Mouse (Mus musculus) cerebellum, adult 2 months (tissue): ENCODE results near the gene Serpine2.
A peak's percentile ranks its signal among the peaks of the same experiment; 100 is the strongest.

Experiments used
- CTCF ChIP-seq: fragments of 200-500 bp; IDR thresholded peaks from 2 replicates; pipeline ENCODE4 v1.5.1; 2011; ENCODE audit warnings: low read depth, mild to moderate bottlenecking, control low read depth, low read length, moderate library complexity, borderline replicate concordance; ENCODE audit not compliant: insufficient read depth
- POLR2A ChIP-seq: fragments of 200-500 bp; IDR thresholded peaks from 2 replicates; pipeline ENCODE4 v1.6.1; 2011; ENCODE audit warnings: low read length, control low read depth, borderline replicate concordance; ENCODE audit not compliant: insufficient read depth

DNA sequence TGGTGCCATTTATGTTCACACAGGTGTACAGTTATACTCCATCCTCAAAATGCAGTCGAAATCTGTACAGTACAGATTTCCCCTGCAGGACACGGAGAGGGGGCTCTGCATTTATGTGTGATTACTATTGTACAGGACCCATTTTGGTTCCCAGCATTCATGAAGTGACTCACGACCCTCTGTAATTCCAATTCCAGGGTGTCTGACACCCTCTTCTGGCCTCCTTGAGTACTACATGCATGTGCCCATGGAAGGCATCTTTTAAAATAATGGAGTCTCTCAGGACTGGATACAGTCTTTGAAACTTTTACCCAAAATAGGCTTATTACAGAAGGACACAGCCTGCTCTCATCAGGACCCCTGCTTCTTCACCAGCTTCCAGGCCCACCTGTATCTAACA, 78.5 kb downstream of the Serpine2 start:
- TF ChIP-seq CTCF: peak; percentile 21; the same call in 1 of the 2 replicates
- no peak for TF ChIP-seq POLR2A
